Mouse (Mus musculus) limb, embryonic 14.5 days (tissue): ENCODE data around the gene Sbk2. TPM values are rescaled to one million over a fixed set of nuclear protein-coding genes. Genes with fewer than 3 reads are reported as not detected.

Experiments
- ATAC-seq: fragments of 200-750 bp; cut with Nextera tagmentation; 2 replicates; pipeline ENCODE4 v1.8.0; 2017; ENCODE audit warnings: low read depth, moderate number of reproducible peaks, moderate TSS enrichment; ENCODE audit not compliant: low FRiP score
- DNase-seq: peaks from one replicate; pipeline ENCODE4 v3.0.0-alpha.2; 2015; ENCODE audit warnings: low spot score
- H3K27ac ChIP-seq: fragments of 300-500 bp; sonication (generic); replicated peaks from 2 replicates; pipeline ENCODE4 v1.5.1; 2014; ENCODE audit warnings: low read depth, mild to moderate bottlenecking, low read length, moderate library complexity, mixed read lengths
- H3K27me3 ChIP-seq: fragments of 300-500 bp; sonication (generic); 2 replicates; pipeline ENCODE4 v1.6.1; 2014; ENCODE audit warnings: low read length, mixed read lengths; ENCODE audit not compliant: control insufficient read depth, insufficient read depth
- H3K36me3 ChIP-seq: fragments of 300-500 bp; sonication (generic); 2 replicates; pipeline ENCODE4 v1.6.1; 2014; ENCODE audit warnings: mild to moderate bottlenecking, low read length, moderate library complexity, mixed read lengths; ENCODE audit not compliant: control insufficient read depth, insufficient read depth
- H3K4me1 ChIP-seq: fragments of 300-500 bp; sonication (generic); 2 replicates; pipeline ENCODE4 v1.6.1; 2014; ENCODE audit warnings: antibody characterized with exemption, low read length, mixed read lengths; ENCODE audit not compliant: control insufficient read depth, insufficient read depth
- H3K4me2 ChIP-seq: fragments of 300-500 bp; sonication (generic); replicated peaks from 2 replicates; pipeline ENCODE4 v1.6.1; 2014; ENCODE audit warnings: low read depth, mild to moderate bottlenecking, low read length, moderate library complexity; ENCODE audit not compliant: severe bottlenecking
- H3K4me3 ChIP-seq: fragments of 300-500 bp; sonication (generic); replicated peaks from 2 replicates; pipeline ENCODE4 v1.5.1; 2014; ENCODE audit warnings: low read length
- H3K9ac ChIP-seq: fragments of 300-500 bp; sonication (generic); 2 replicates; pipeline ENCODE4 v1.6.1; 2014; ENCODE audit warnings: mild to moderate bottlenecking, low read depth, low read length, moderate library complexity; ENCODE audit not compliant: severe bottlenecking
- H3K9me3 ChIP-seq: fragments of 300-500 bp; sonication (generic); 2 replicates; pipeline ENCODE4 v1.6.1; 2016; ENCODE audit warnings: low read length; ENCODE audit not compliant: control insufficient read depth
- POLR2A ChIP-seq: fragments of 200-500 bp; IDR thresholded peaks from 2 replicates; pipeline ENCODE4 v1.8.0; 2012; ENCODE audit warnings: inconsistent platforms, mild to moderate bottlenecking, moderate library complexity, borderline replicate concordance; ENCODE audit not compliant: insufficient read depth, insufficient read length; ENCODE audit errors: extremely low read depth
- WGBS: fragments of 180-500 bp; shearing (Covaris S2); extraction: QIAGEN DNeasy Blood & Tissue Kit; methylation state at CpG from one replicate; pipeline ENCODE4 v1.1.7; 2014; 5-methylcytosine and 5-hydroxymethylcytosine counted together
- polyA plus RNA-seq, 2 experiments: library from polyadenylated mRNA; depleted of rRNA in 1 of 2; stranded (reverse) in 1 of 2; unstranded in 1 of 2; fragments of >200 nt; fragmentation: Nextera tagmentation in 1 of 2; extraction: Ambion mirVana in 1 of 2; gene quantifications; 2 replicates each; pipeline versions ENCODE4 v1.2.1 to v1.2.3; 2012 to 2014

Sbk2 gene
- polyA plus RNA-seq, 2 experiments, result 0.37 to 0.45 TPM

GRCm38 (mm10) chr7:4942673-4943072 is 21.5 kb downstream of the Sbk2 start:
- H3K4me3 ChIP-seq, result no peak overlapping the region
- no peaks in the 10 kb centered on the region for H3K4me1 ChIP-seq
- no peaks in the 10 kb centered on the region for H3K36me3 ChIP-seq
- H3K9me3 ChIP-seq, result no peaks in the 10 kb centered on the region
- no peaks in the 10 kb centered on the region for H3K27me3 ChIP-seq
- WGBS, result 37% methylated on average over 5 of the region's 5 CpGs
- no peak overlapping the region for H3K9ac ChIP-seq
- no peak overlapping the region for H3K4me2 ChIP-seq
- no peak for TF ChIP-seq POLR2A
- no peak overlapping the region for H3K27ac ChIP-seq
- DNase-seq (no peak), ATAC-seq (no peak)

GRCm38 (mm10) chr7:4940068-4940479 is 24.1 kb downstream of the Sbk2 start:
- H3K4me3 ChIP-seq, result no peak overlapping the region
- no peaks in the 10 kb centered on the region for H3K4me1 ChIP-seq
- WGBS, result 15% methylated on average over 9 of the region's 9 CpGs
- no peaks in the 10 kb centered on the region for H3K27me3 ChIP-seq
- no peaks in the 10 kb centered on the region for H3K36me3 ChIP-seq
- ATAC-seq (0 out of 2 replicates have a peak, but pooled peaks have one; percentile 42), DNase-seq (peak; percentile 77)
- H3K9me3 ChIP-seq, result no peaks in the 10 kb centered on the region
- no peak overlapping the region for H3K9ac ChIP-seq
- H3K27ac ChIP-seq, result no peak overlapping the region
- no peak overlapping the region for H3K4me2 ChIP-seq
- TF ChIP-seq POLR2A, result no peak

- Histone ChIP-seq H3K4me2 (no peak overlapping the region), H3K4me1 (no peaks in the 10 kb centered on the region), H3K27me3 (no peaks in the 10 kb centered on the region), H3K9me3 (no peaks in the 10 kb centered on the region), H3K9ac (no peak overlapping the region), H3K36me3 (no peaks in the 10 kb centered on the region), H3K4me3 (no peak overlapping the region), H3K27ac (no peak overlapping the region)
- TF ChIP-seq POLR2A, result no peak
- DNase-seq, result no peak
- WGBS, result 41% methylated on average over 2 of the region's 2 CpGs
- no peak for ATAC-seq
These were observed 25.8 kb downstream of the Sbk2 start for GRCm38 (mm10) chr7:4938456-4938855.

GRCm38 (mm10) chr7:4937392-4937791 is 26.8 kb downstream of the Sbk2 start:
- DNase-seq (no peak), ATAC-seq (no peak)
- H3K9ac ChIP-seq, result no peak overlapping the region
- no peaks in the 10 kb centered on the region for H3K27me3 ChIP-seq
- H3K4me3 ChIP-seq, result no peak overlapping the region
- 75% methylated on average over 10 of the region's 11 CpGs for WGBS
- no peak overlapping the region for H3K4me2 ChIP-seq
- H3K36me3 ChIP-seq, result no peaks in the 10 kb centered on the region
- no peak overlapping the region for H3K27ac ChIP-seq
- H3K9me3 ChIP-seq, result no peaks in the 10 kb centered on the region
- H3K4me1 ChIP-seq, result no peaks in the 10 kb centered on the region
- TF ChIP-seq POLR2A, result no peak

GRCm38 (mm10) chr7:4936832-4937231 is 27.4 kb downstream of the Sbk2 start:
- H3K27ac ChIP-seq, result no peak overlapping the region
- WGBS, result 75% methylated on average over 10 of the region's 10 CpGs
- no peaks in the 10 kb centered on the region for H3K9me3 ChIP-seq
- H3K4me2 ChIP-seq, result no peak overlapping the region
- H3K9ac ChIP-seq, result no peak overlapping the region
- H3K4me1 ChIP-seq, result no peaks in the 10 kb centered on the region
- ATAC-seq (no peak), DNase-seq (no peak)
- no peaks in the 10 kb centered on the region for H3K36me3 ChIP-seq
- H3K4me3 ChIP-seq, result no peak overlapping the region
- no peak for TF ChIP-seq POLR2A
- no peaks in the 10 kb centered on the region for H3K27me3 ChIP-seq
